Mouse (Mus musculus): ENCODE data around the gene H2al1c. TPM values are rescaled to one million over a fixed set of nuclear protein-coding genes. Genes with fewer than 3 reads are reported as not detected.
"Not testable (repeated sequence)": the region's sequence is repeated elsewhere in the genome, so short reads cannot be mapped to it uniquely, and the experiment has no call there.

Gene H2al1c
- polyA plus RNA-seq, 1 experiment from 2014 or later, result not detected

GRCm38 (mm10) chrX:11311634-11312033 lies 6.2 kb downstream of the H2al1c start, which contains the start of gene H2al1e:
Gene H2al1e, plus strand, starts transcription at chrX:11311934.
- H3K27ac ChIP-seq; H3K4me3 ChIP-seq (replicated peaks); H3K4me2 ChIP-seq; H3K9ac ChIP-seq (replicated peaks); H3K9me3 ChIP-seq; H3K27me3 ChIP-seq; H3K4me1 ChIP-seq (replicated peaks); H3K36me3 ChIP-seq; ATAC-seq (ENCODE audit: insufficient number of reproducible peaks, insufficient read depth, low FRiP score, low TSS enrichment, low read depth): not testable (repeated sequence)
- WGBS, result no CpG with 5 or more reads among the region's 3 CpGs

DNA sequence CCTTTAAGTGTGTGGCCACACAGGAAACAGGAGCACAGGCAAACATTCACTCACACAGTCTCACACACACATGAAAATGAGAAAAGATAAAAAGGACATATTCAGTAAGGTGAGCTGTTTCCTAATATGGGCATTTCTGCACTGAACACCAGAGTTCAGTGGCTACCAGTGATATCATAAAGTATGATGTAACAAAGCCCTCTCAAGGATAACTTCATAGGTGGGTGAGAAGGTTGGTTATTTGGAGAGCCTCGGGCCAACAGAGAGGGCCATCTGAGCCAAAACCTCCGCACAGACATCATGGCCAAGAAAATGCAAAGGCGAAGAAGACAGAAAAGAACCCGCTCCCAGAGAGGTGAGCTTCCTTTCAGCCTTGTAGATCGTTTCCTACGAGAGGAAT lies 9.4 kb downstream of the H2al1c start, which contains the start of gene H2al1f:
Gene H2al1f (plus strand): TSS at position 301 of the 400 bp plus-strand sequence.
- not testable (repeated sequence) for H3K27ac ChIP-seq; H3K4me3 ChIP-seq (replicated peaks); H3K9me3 ChIP-seq; H3K27me3 ChIP-seq; H3K4me1 ChIP-seq (replicated peaks); H3K36me3 ChIP-seq; ATAC-seq (ENCODE audit: insufficient number of reproducible peaks, insufficient read depth, low FRiP score, low TSS enrichment, low read depth); H3K9ac ChIP-seq (replicated peaks); H3K4me2 ChIP-seq
- no CpG with 5 or more reads among the region's 6 CpGs for WGBS

DNA sequence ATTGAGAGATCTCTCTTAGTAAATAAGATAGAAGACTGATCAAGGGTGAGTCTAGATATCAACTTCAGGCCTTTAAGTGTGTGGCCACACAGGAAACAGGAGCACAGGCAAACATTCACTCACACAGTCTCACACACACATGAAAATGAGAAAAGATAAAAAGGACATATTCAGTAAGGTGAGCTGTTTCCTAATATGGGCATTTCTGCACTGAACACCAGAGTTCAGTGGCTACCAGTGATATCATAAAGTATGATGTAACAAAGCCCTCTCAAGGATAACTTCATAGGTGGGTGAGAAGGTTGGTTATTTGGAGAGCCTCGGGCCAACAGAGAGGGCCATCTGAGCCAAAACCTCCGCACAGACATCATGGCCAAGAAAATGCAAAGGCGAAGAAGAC lies 12.5 kb downstream of the H2al1c start, which contains the start of gene H2al1g:
Gene H2al1g (plus strand): TSS at position 301 of the 400 bp plus-strand sequence.
- not testable (repeated sequence) for H3K4me3 ChIP-seq (replicated peaks); H3K27ac ChIP-seq; H3K9me3 ChIP-seq; H3K4me1 ChIP-seq (replicated peaks); H3K4me2 ChIP-seq; H3K27me3 ChIP-seq; H3K36me3 ChIP-seq; ATAC-seq (ENCODE audit: insufficient number of reproducible peaks, insufficient read depth, low FRiP score, low TSS enrichment, low read depth); H3K9ac ChIP-seq (replicated peaks)
- WGBS, result no CpG with 5 or more reads among the region's 3 CpGs

GRCm38 (mm10) chrX:11321192-11321591 lies 15.7 kb downstream of the H2al1c start, which contains the start of gene H2al1h:
Gene H2al1h, plus strand, starts transcription at chrX:11321492.
- H3K9me3 ChIP-seq, H3K36me3 ChIP-seq: not testable (repeated sequence)
- WGBS, result no CpG with 5 or more reads among the region's 6 CpGs

DNA sequence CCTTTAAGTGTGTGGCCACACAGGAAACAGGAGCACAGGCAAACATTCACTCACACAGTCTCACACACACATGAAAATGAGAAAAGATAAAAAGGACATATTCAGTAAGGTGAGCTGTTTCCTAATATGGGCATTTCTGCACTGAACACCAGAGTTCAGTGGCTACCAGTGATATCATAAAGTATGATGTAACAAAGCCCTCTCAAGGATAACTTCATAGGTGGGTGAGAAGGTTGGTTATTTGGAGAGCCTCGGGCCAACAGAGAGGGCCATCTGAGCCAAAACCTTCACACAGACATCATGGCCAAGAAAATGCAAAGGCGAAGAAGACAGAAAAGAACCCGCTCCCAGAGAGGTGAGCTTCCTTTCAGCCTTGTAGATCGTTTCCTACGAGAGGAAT lies 18.9 kb downstream of the H2al1c start, which contains the start of gene H2al1i:
Gene H2al1i (plus strand): TSS at position 301 of the 400 bp plus-strand sequence.
- not testable (repeated sequence) for ATAC-seq (ENCODE audit: insufficient number of reproducible peaks, insufficient read depth, low FRiP score, low TSS enrichment, low read depth); H3K9ac ChIP-seq (replicated peaks); H3K27me3 ChIP-seq; H3K9me3 ChIP-seq; H3K36me3 ChIP-seq; H3K27ac ChIP-seq; H3K4me1 ChIP-seq (replicated peaks); H3K4me3 ChIP-seq (replicated peaks); H3K4me2 ChIP-seq
- no CpG with 5 or more reads among the region's 5 CpGs for WGBS

More at GRCm38 (mm10) chrX:11321192-11321591, 15.7 kb downstream of the H2al1c start, which contains the start of gene H2al1h:
- H3K4me3 ChIP-seq (replicated peaks); H3K27ac ChIP-seq; H3K9ac ChIP-seq (replicated peaks); ATAC-seq (ENCODE audit: insufficient number of reproducible peaks, insufficient read depth, low FRiP score, low TSS enrichment, low read depth); H3K27me3 ChIP-seq; H3K4me2 ChIP-seq; H3K4me1 ChIP-seq (replicated peaks): not testable (repeated sequence)

- H3K9me3 ChIP-seq; H3K4me1 ChIP-seq (replicated peaks); H3K27ac ChIP-seq; H3K36me3 ChIP-seq; H3K9ac ChIP-seq (replicated peaks); H3K4me2 ChIP-seq; H3K4me3 ChIP-seq (replicated peaks); ATAC-seq (ENCODE audit: insufficient number of reproducible peaks, insufficient read depth, low FRiP score, low TSS enrichment, low read depth): not testable (repeated sequence)
- peaks cover 25% of the 10 kb centered on the region for H3K27me3 ChIP-seq
- WGBS, result 81% methylated on average over 2 of the region's 2 CpGs
These were observed 22.1 kb downstream of the H2al1c start, which contains the start of gene H2al1j for GRCm38 (mm10) chrX:11327522-11327921. Gene H2al1j, plus strand, starts transcription at chrX:11327822.

DNA sequence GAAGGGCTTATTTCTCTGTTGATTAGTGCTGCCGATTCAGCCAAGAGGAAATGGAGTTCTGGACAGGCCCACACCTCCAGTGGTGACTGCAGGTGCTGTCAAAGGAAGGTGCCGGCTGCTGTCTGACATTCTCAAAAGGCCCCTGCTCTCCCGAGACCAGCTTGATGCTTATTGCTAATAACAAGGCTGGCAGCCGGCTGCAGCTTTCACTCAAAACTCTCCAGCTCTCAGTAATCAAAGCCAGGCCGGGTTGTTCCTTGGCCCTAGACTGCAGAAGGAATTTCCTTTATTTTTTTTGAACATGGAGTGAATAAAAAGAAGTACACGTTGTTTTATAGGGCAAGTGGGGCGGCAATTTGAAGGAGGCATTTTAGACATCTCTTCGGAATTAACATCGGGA lies 40.3 kb downstream of the H2al1c start:
- H3K4me2 ChIP-seq, result peak overlapping the region; percentile 27; the same call in 1 of the 2 replicates
- peak overlapping the region; percentile 59 for H3K27ac ChIP-seq
- peak; percentile 42; the same call in 1 of the 2 replicates for ATAC-seq (ENCODE audit: insufficient number of reproducible peaks, insufficient read depth, low FRiP score, low TSS enrichment, low read depth)

GRCm38 (mm10) chrX:11346756-11347155 lies 41.3 kb downstream of the H2al1c start:
- H3K4me2 ChIP-seq, result no peak overlapping the region
- H3K4me1 ChIP-seq (replicated peaks), result peaks cover 9% of the 10 kb centered on the region; the same call in 1 of the 2 replicates
- no peak overlapping the region for H3K4me3 ChIP-seq (replicated peaks)
- H3K36me3 ChIP-seq, result no peaks in the 10 kb centered on the region
- 88% methylated on average over 3 of the region's 3 CpGs for WGBS
- ATAC-seq (ENCODE audit: insufficient number of reproducible peaks, insufficient read depth, low FRiP score, low TSS enrichment, low read depth), result no peak
- peaks cover 9% of the 10 kb centered on the region; the same call in 1 of the 2 replicates for H3K27me3 ChIP-seq
- H3K9ac ChIP-seq (replicated peaks), result no peak overlapping the region
- no peaks in the 10 kb centered on the region for H3K9me3 ChIP-seq
- H3K27ac ChIP-seq, result no peak overlapping the region

More for the DNA sequence above, 40.3 kb downstream of the H2al1c start:
- Histone ChIP-seq H3K4me1 (replicated peaks) (peaks cover 9% of the 10 kb centered on the region; the same call in 1 of the 2 replicates), H3K9ac (replicated peaks) (no peak overlapping the region), H3K4me3 (replicated peaks) (no peak overlapping the region), H3K36me3 (no peaks in the 10 kb centered on the region), H3K9me3 (no peaks in the 10 kb centered on the region), H3K27me3 (peaks cover 3% of the 10 kb centered on the region; the same call in 1 of the 2 replicates)
- WGBS, result 24% methylated on average over 9 of the region's 9 CpGs

Other genes with a start within 250 kb of the H2al1c start
- gene H2al1a, start 6.4 kb upstream of the H2al1c start, polyA plus RNA-seq (2016; fragmentation: Nextera tagmentation; extraction: Ambion mirVana), result not detected in 2 replicates
- not detected in 2 replicates for gene H2al1b, start 3.2 kb upstream of the H2al1c start, polyA plus RNA-seq (2016; fragmentation: Nextera tagmentation; extraction: Ambion mirVana)
- gene H2al1d, start 3.2 kb downstream of the H2al1c start, polyA plus RNA-seq (2016; fragmentation: Nextera tagmentation; extraction: Ambion mirVana), result not detected in 2 replicates
- gene H2al1e, start 6.3 kb downstream of the H2al1c start, polyA plus RNA-seq (2016; fragmentation: Nextera tagmentation; extraction: Ambion mirVana), result not detected in 2 replicates
- not detected in 2 replicates for gene H2al1f, start 9.5 kb downstream of the H2al1c start, polyA plus RNA-seq (2016; fragmentation: Nextera tagmentation; extraction: Ambion mirVana)
- not detected in 2 replicates for gene H2al1g, start 12.6 kb downstream of the H2al1c start, polyA plus RNA-seq (2016; fragmentation: Nextera tagmentation; extraction: Ambion mirVana)
- gene H2al1h, start 15.8 kb downstream of the H2al1c start, polyA plus RNA-seq (2016; fragmentation: Nextera tagmentation; extraction: Ambion mirVana), result not detected in 2 replicates
- gene H2al1i, start 19.0 kb downstream of the H2al1c start, polyA plus RNA-seq (2016; fragmentation: Nextera tagmentation; extraction: Ambion mirVana), result not detected in 2 replicates
- not detected in 2 replicates for gene H2al1j, start 22.2 kb downstream of the H2al1c start, polyA plus RNA-seq (2016; fragmentation: Nextera tagmentation; extraction: Ambion mirVana)

Data from limb, embryonic 12.5 days (tissue).